Mouse (Mus musculus) layer of hippocampus, adult 11-12 months (tissue): ENCODE data around the gene Hoxc6.

Experiments
- DNase-seq: peaks from one replicate; pipeline ENCODE4 v3.0.0; 2022; ENCODE audit warnings: low spot score

Hoxc6 gene

DNA sequence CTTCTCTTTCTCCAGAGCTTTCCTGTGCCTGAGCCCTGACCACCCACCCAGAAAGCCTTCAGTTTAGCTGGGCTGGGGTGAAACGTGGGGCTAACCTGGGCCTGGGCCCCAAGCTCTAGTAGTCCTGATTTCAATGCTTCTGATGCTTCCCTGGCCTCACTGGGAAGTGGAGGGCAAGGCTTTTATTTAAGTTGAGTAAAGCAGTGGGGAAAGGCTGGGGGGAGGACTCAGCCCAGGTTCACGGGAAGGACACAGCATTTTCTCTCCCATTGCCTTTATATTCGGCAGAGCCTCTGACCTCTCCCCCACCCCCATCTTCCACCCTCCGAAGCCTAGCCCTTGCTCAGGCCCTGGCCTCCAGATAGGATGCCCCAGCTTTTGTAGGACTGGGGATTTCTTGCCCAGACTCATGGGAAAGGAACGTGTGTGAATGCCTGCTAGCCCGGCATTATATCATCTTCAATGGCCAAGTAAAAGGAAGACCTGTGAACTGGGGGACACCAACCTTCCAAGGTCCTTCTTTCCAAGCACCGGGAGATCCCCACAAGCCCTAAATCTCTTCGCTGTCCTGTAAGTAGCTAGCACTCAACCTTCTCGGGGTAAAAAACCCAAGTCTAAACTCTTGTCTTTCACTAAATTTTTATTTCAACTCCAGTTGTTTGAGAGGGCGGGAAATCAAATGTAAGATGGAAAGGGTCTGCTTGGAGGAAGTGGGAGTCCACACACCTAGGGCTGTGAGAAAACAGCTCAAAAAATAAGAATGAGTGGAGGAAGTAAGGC is 40.8 kb downstream of the Hoxc6 start:
- no peak for DNase-seq

DNA sequence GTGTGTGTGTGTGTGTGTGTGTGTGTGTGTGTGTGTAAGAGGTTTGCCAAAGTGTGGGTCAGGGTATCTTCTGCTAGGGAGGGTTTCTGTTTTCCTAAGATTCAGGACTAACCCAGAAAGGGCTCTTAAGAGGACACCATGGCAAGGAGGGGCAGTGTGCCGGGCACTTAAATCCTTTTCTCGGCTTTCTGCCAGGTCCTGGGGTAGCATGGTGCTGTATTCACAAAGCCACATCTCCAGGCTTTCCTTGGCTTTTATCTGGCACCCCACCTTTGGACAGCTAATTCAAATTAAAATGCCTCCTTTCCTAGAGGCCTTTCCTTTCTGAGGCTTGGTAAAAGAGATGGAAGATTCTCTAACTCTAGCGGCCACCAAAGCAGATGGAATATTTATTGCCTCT is 41.6 kb downstream of the Hoxc6 start:
- DNase-seq, result no peak

DNA sequence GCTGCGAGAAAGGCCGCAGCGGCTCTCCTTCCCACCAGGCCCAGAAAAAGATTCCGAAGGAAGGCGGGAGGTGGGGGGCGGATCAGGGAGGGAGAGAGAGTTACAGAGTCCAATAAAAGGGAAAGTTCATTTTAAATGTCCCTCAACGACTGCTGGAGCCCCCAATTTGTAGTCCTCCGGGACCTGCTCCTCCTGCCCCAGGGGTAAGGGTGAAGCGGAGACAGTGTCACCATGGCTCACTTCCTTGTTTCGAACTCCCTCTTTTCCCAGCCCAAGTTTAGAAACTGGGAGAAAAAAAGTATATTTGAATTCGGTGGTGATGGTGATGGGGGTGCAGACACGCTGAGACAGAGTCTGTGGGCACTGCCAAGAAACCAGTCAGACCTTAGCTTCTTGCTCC is 42.5 kb downstream of the Hoxc6 start:
- DNase-seq, result no peak

DNA sequence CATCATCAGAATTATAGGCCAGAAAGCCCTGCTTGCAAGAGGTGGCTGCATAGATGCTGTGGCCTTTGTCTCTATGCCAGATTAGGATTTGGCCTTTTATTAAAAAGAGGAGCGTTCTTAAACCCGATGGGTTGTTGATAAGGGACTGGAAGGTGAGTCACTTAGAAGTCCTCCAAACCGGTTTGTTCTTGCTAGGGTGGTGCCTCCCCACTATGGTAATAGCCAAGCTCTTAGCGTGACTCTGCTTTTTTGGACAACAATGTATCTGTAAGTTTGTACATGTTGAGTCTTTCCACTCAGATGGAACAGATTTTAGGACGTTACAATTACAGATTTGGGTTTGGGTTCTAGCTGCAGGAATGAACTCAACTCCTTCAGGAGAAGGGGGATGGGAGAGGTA is 43.6 kb downstream of the Hoxc6 start:
- no peak for DNase-seq

DNA sequence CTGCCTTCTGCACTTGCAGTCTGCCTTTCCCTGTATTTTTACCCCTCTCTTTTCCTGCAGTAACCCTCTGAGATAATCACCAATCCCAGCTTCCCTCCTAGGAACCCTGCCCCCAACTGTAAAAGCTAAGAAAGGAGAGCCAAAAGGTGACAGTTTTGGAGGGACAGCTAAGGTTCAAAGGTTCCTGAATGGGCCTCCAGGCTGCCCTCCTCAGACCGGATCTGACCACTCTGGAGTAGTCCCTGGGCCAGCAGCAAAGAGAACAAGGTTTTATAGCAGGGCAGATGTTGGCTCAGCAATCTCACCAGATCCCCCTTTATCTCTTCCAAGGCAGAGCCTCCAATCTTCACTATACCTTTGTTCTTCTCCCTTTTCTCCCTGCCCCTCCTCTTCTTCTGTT is 44.2 kb downstream of the Hoxc6 start:
- DNase-seq, result no peak

DNA sequence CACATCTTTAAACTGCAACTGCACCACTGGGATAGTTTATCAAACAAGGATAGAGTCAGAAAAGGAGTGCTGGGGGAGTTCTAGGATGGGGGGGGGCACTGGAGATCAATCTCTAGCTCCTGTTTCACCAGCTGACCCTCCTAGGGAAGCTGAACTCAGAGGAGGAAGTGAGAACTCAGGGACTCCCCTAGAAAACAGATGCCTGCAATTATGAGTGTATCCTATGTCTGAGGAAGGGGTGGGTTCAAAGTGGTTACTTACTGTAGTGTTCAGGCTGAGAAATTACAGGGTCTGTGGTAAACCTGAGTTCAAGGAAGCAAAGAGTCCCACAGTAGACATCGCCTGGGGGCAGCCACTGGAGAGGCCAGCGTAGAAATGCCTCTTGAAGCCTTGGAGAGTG is 53.6 kb downstream of the Hoxc6 start:
- DNase-seq, result no peak

DNA sequence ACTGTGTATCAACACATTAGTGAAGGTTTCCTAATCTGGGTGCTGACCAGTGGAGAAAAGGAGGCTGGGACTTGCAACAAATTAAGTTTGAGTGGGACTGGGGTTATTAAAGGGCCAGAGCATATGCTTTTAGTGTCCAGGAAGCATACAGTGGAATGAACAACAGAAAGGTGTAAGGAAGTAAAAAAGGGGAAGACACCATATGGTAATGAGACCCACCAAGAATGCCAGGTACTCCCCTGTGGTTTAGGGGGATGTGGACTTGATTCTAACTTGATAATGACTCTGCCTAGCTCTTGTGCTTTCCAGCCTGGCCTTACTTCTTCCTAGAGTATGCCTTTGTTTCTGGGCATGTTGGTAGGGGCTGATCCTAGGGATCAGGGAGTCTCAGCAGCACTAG is 55.2 kb downstream of the Hoxc6 start:
- no peak for DNase-seq

DNA sequence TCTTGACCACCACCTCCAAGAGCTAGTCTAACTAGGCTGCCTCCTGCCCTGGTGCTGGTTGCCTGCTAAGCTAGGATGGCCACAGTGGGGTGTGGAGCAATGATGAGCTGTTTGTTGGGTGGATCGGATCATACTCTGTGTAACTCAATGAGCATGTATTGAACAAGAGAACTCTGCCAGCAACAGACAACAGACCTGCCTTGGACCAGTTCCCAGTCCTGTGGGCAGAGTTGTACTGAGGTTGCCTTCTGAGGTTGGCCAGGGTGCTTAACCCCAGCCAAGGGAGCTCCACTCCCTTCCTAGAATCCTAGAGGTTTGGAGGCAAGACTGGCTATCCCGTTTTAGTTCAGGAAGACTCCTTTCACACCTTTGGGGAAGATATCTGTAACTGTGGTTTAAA is 58.3 kb downstream of the Hoxc6 start:
- no peak for DNase-seq

DNA sequence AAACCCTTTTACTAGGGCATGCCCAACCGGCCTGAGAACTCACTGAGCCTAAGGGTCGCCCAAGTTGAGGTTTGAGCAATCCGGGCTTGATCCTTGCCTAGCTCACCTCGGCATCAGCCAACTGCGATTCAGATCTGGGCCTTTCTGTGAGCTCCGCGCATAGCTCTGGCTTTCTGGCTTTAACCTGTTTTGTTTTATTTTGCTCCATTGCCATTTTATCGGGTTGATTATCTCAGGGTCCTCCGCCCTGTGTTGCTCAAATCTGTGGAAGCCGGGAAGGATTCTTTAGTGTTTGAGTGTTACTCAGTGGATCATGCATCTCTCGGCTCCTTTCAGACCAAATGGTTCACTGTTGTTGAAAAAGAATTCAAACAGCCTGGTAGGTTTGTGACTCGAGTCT is 60.7 kb downstream of the Hoxc6 start:
- DNase-seq, result no peak

DNA sequence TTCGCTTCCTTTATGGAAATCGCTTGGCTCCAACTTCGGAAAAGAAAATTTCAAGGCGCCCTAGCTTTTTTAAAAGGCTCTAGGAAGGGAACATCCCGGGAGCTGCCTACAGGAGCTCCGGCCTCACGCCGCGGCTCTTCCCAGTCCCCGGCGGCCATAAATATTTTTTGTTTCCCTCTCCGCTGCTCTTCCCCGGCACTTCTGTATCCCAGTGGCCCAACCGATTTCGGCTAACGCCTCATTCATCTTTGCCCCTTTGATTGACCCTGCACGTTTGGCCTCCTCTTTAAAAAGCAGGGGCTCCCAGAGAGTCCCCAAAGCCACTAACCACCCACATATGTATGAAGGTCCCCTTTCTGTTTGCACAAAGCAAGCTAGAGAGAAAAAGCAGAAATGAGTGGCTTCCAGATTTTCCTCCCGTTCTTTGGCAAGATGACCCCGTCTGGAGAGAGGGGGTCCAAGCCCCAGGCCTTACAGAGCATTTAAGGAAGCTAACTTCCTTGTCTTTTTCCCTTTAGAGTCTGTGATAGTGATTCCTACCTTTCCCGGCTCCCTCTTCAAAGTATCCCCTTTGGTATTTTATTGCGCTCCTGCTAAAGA is 61.4 kb downstream of the Hoxc6 start:
- no peak for DNase-seq

DNA sequence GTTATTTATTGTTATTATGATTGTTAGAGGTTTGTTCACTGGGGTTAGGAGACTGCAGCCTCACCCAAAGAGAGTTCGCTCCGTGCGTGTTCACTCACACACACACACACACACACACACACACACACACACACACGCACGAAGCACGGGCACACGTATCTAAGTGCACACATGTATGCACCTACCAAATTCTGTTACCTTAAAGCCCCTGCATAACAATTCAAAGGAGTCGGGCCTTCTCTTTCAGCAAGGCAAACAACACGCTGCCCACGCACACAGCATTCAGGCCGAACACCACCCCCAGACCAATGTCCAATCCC is 61.9 kb downstream of the Hoxc6 start:
- no peak for DNase-seq

DNA sequence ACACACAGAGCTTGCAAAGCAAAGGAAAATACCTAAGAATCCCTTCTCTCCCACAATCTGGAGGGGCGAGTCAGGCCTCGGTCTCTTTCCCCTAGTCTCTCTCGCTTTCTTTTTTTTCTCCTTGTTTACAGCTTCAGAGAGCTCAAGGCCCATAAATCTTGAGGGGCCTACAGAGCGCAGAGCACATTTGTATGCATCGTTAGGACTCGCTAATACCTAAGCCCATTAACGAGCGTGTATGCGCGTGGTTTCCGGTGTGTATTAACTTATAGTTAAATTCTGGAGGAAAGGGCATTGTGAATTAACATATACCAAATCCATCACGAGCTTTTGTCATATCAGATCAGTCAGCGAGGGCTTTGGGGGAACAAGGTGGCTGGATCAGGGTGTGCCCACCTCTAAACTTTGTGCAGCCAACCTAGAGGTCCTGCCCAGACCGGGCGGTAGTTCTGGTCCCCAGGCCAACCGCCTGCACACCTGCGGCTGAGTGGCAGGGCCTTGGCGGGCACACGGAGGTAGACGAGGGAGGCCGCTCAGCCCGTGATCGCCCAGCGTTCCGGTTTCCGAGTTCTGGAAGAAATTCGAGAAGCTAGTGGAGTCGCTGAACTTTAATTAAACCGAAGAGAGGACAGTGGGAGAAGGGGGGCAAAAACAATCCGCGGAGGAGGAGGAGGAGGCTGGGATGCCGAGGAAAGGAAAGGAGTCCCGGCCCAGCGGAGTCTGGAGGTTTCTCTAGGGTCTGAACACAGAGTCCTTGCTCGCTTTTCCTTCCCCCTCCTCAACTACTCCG is 62.5 kb downstream of the Hoxc6 start:
- no peak for DNase-seq

DNA sequence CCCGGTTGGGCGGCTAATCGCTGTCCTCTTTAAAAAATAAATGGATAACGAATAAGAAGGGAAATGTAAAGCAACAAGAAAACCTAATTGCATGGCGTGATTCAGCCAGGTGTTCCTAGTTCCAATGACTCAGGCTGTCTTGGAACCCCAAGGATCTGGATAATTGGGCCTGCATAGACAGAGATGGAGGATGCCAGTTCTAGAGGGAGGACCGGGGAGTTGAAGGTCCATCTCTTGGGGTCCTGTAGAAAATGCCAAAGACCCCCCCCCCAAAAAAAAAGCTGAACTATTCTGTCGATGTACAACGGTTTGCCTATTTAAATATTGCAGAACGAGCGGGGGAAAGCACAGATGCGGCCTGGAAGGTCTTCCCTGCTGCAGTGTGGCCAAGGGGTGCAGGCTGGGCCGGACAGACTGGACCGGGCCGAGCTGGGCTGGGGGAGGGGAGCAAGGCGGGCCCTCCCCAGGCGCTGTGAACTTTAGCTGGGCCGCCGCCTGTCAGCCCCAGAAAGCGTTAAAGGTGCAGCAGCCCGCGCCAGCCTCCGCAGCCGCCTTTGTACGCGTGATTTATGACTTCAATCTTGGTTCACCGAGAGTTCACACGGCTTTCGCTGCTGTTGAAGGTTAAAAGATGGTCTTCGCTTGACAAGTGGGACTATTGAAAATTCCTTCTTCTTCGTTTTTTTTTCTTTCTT is 63.2 kb downstream of the Hoxc6 start:
- no peak for DNase-seq
